Mouse (Mus musculus) ovary, postnatal 14 days (tissue): ENCODE measurements around the gene Tnk2.

Experiments used
- DNase-seq: peaks from one replicate; pipeline ENCODE4 v3.0.0; 2022; ENCODE audit warnings: low spot score

Gene Tnk2

GRCm38 (mm10) chr16:32713556-32713955 lies 69.9 kb downstream of the Tnk2 start:
- DNase-seq, result no peak

GRCm38 (mm10) chr16:32715364-32715763 lies 71.7 kb downstream of the Tnk2 start:
- DNase-seq, result no peak

GRCm38 (mm10) chr16:32723163-32723562 lies 79.5 kb downstream of the Tnk2 start:
- no peak for DNase-seq

- no peak for DNase-seq
Observed at GRCm38 (mm10) chr16:32723767-32724166, 80.1 kb downstream of the Tnk2 start.

- DNase-seq, result no peak
Observed at GRCm38 (mm10) chr16:32724259-32724658, 80.6 kb downstream of the Tnk2 start.

- no peak for DNase-seq
Observed at GRCm38 (mm10) chr16:32726501-32726900, 82.8 kb downstream of the Tnk2 start.

GRCm38 (mm10) chr16:32728240-32728639 lies 84.6 kb downstream of the Tnk2 start:
- DNase-seq, result no peak

GRCm38 (mm10) chr16:32728730-32729129 lies 85.1 kb downstream of the Tnk2 start:
- DNase-seq, result no peak
